Mouse (Mus musculus): ENCODE measurements around the gene Gm3727.
"Not testable (repeated sequence)": the region's sequence is repeated elsewhere in the genome, so short reads cannot be mapped to it uniquely, and the experiment has no call there.

The Gm3727 gene

DNA sequence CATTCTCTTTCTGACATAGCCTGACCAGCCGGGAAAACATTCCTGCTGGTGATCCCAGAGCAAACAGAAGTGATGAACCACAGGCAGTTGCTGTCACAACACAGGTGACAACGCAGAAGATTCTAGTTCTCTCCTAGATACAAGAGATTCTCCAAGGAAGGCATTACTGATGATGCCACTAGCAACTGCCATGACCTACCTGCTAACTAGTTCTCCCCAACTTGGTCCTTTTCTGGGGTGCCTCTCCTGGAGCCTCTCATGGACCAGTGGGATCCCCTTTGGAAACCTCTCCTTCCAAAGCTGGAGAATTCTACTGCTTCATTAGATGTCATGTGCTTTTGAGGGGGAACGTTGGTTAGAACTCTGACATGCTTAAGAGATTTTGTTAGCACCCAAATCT, at the start of gene Gm3727:
Gene Gm3727, minus strand, starts transcription at position 101 of the 400 bp plus-strand sequence.
- in situ Hi-C loops (cut with MseI, MboI) = not testable (repeated sequence)

DNA sequence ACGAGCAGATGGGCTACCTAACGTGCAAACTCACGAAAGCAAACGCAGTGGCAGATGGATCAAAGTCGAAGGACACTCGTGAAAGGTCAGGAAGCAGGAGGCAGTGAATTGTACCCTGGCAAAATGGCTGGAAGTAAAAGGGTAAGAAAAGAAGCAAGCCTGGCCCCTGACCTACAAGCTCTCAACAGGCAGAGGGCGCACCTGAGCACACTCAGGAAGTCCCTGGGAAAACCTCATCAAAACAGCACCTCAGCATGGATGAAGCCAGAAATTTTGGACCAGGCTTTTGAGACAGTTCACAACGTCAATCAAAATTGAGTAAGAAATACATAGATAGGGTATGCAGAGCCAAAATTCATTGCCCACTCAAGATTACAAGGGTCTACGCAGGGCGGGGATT, 21.0 kb downstream of the Gm3727 start:
- in situ Hi-C loops (cut with MseI, MboI) = not testable (repeated sequence)
